Mouse (Mus musculus) liver, embryonic 12.5 days (tissue): Measurements from ENCODE around the gene Pigv. TPM values are rescaled to one million over a fixed set of nuclear protein-coding genes. Genes with fewer than 3 reads are reported as not detected.

Experiments
- ATAC-seq: fragments of 200-750 bp; cut with Nextera tagmentation; 2 replicates; pipeline ENCODE4 v1.8.0; 2017; ENCODE audit warnings: moderate number of reproducible peaks, mild to moderate bottlenecking, moderate library complexity
- H3K27ac ChIP-seq: fragments of 300-500 bp; sonication (generic); 2 replicates; pipeline ENCODE4 v1.5.1; 2016; ENCODE audit warnings: mild to moderate bottlenecking
- H3K27me3 ChIP-seq: fragments of 300-500 bp; sonication (generic); replicated peaks from 2 replicates; pipeline ENCODE4 v1.6.1; 2016; ENCODE audit warnings: mild to moderate bottlenecking, moderate library complexity
- H3K36me3 ChIP-seq: fragments of 300-500 bp; sonication (generic); 2 replicates; pipeline ENCODE4 v1.6.1; 2016; ENCODE audit warnings: mild to moderate bottlenecking, moderate library complexity
- H3K4me1 ChIP-seq: fragments of 300-500 bp; sonication (generic); 2 replicates; pipeline ENCODE4 v1.6.1; 2016
- H3K4me2 ChIP-seq: fragments of 300-500 bp; sonication (generic); 2 replicates; pipeline ENCODE4 v1.6.1; 2016; ENCODE audit warnings: mild to moderate bottlenecking, moderate library complexity
- H3K4me3 ChIP-seq: fragments of 300-500 bp; sonication (generic); 2 replicates; pipeline ENCODE4 v1.5.1; 2016; ENCODE audit warnings: mild to moderate bottlenecking, moderate library complexity
- H3K9ac ChIP-seq: fragments of 300-500 bp; sonication (generic); 2 replicates; pipeline ENCODE4 v1.6.1; 2016; ENCODE audit warnings: mild to moderate bottlenecking, moderate library complexity
- H3K9me3 ChIP-seq: fragments of 300-500 bp; sonication (generic); replicated peaks from 2 replicates; pipeline ENCODE4 v1.6.1; 2016; ENCODE audit warnings: mild to moderate bottlenecking, moderate library complexity
- WGBS: fragments of 180-500 bp; shearing (Covaris S2); methylation state at CpG from one replicate; pipeline ENCODE4 v1.1.7; 2016; ENCODE audit not compliant: insufficient replicate concordance; 5-methylcytosine and 5-hydroxymethylcytosine counted together
- polyA plus RNA-seq: library from polyadenylated mRNA; unstranded; fragments of >200 nt; fragmentation: Nextera tagmentation; extraction: Ambion mirVana; gene quantifications from 2 replicates; pipeline ENCODE4 v1.2.1, GENCODE M21; 2016

Pigv gene
- polyA plus RNA-seq, 1 experiment from 2014 or later, result 10.0 TPM

GRCm38 (mm10) chr4:133671184-133671880 lies 1.1 kb downstream of the Pigv start:
- Histone ChIP-seq H3K4me3 (peak overlapping the region; percentile 74), H3K36me3 (peaks cover 25% of the 10 kb centered on the region; the same call in 1 of the 2 replicates), H3K27ac (peak overlapping the region; percentile 97), H3K4me2 (peak overlapping the region; percentile 92), H3K27me3 (no peaks in the 10 kb centered on the region), H3K9me3 (no peaks in the 10 kb centered on the region), H3K9ac (peak overlapping the region; percentile 91), H3K4me1 (peaks cover 79% of the 10 kb centered on the region)
- no peak for ATAC-seq
- 5% methylated on average over 13 of the region's 13 CpGs for WGBS

- Histone ChIP-seq H3K36me3 (peaks cover 33% of the 10 kb centered on the region; the same call in 1 of the 2 replicates), H3K9me3 (no peaks in the 10 kb centered on the region), H3K27me3 (no peaks in the 10 kb centered on the region), H3K27ac (no peak overlapping the region), H3K4me2 (no peak overlapping the region), H3K4me1 (peaks cover 79% of the 10 kb centered on the region), H3K4me3 (no peak overlapping the region), H3K9ac (no peak overlapping the region)
- WGBS, result 61% methylated on average over 6 of the region's 6 CpGs
- no peak for ATAC-seq
Measured at GRCm38 (mm10) chr4:133669652-133670210, 2.7 kb downstream of the Pigv start.

- peaks cover 36% of the 10 kb centered on the region; the same call in 1 of the 2 replicates for H3K36me3 ChIP-seq
- H3K27ac ChIP-seq, result no peak overlapping the region
- H3K9ac ChIP-seq, result no peak overlapping the region
- no peak for ATAC-seq
- H3K4me2 ChIP-seq, result no peak overlapping the region
- no peak overlapping the region for H3K4me3 ChIP-seq
- H3K4me1 ChIP-seq, result peaks cover 71% of the 10 kb centered on the region
- H3K27me3 ChIP-seq, result no peaks in the 10 kb centered on the region
- WGBS, result 69% methylated on average over 3 of the region's 3 CpGs
- no peaks in the 10 kb centered on the region for H3K9me3 ChIP-seq
Measured at GRCm38 (mm10) chr4:133668537-133668936, 3.9 kb downstream of the Pigv start.

- no peak for ATAC-seq
Measured at GRCm38 (mm10) chr4:133666199-133666598, 6.2 kb downstream of the Pigv start.

GRCm38 (mm10) chr4:133665118-133665517 lies 7.3 kb downstream of the Pigv start:
- Histone ChIP-seq H3K4me3 (no peak overlapping the region), H3K27ac (no peak overlapping the region; the same call in 1 of the 2 replicates), H3K9me3 (no peaks in the 10 kb centered on the region), H3K4me2 (peak overlapping the region; percentile 5; the same call in 1 of the 2 replicates), H3K27me3 (no peaks in the 10 kb centered on the region), H3K9ac (no peak overlapping the region), H3K4me1 (peaks cover 64% of the 10 kb centered on the region), H3K36me3 (peaks cover 53% of the 10 kb centered on the region)
- WGBS, result 56% methylated on average over 11 of the region's 11 CpGs
- no peak for ATAC-seq

More at GRCm38 (mm10) chr4:133666199-133666598, 6.2 kb downstream of the Pigv start:
- H3K27me3 ChIP-seq, result no peaks in the 10 kb centered on the region
- H3K9me3 ChIP-seq, result no peaks in the 10 kb centered on the region
- H3K4me3 ChIP-seq, result no peak overlapping the region
- H3K36me3 ChIP-seq, result peaks cover 48% of the 10 kb centered on the region
- H3K27ac ChIP-seq, result peak overlapping the region; percentile 13; the same call in 1 of the 2 replicates
- no peak overlapping the region; the same call in 1 of the 2 replicates for H3K4me2 ChIP-seq
- WGBS, result 25% methylated on average over 6 of the region's 6 CpGs
- no peak overlapping the region for H3K9ac ChIP-seq
- H3K4me1 ChIP-seq, result peaks cover 63% of the 10 kb centered on the region

GRCm38 (mm10) chr4:133662945-133663344 lies 9.5 kb downstream of the Pigv start:
- peaks cover 41% of the 10 kb centered on the region for H3K36me3 ChIP-seq
- H3K27me3 ChIP-seq, result no peaks in the 10 kb centered on the region
- no peak for ATAC-seq
- WGBS, result 67% methylated on average over 8 of the region's 8 CpGs
- no peak overlapping the region for H3K4me3 ChIP-seq
- no peak overlapping the region for H3K4me2 ChIP-seq
- H3K9me3 ChIP-seq, result no peaks in the 10 kb centered on the region
- no peak overlapping the region for H3K27ac ChIP-seq
- H3K4me1 ChIP-seq, result peaks cover 69% of the 10 kb centered on the region
- H3K9ac ChIP-seq, result no peak overlapping the region

- no peak for ATAC-seq
- H3K9ac ChIP-seq, result no peak overlapping the region
- 79% methylated on average over 8 of the region's 8 CpGs for WGBS
- no peak overlapping the region for H3K27ac ChIP-seq
- no peak overlapping the region for H3K4me2 ChIP-seq
- H3K9me3 ChIP-seq, result no peaks in the 10 kb centered on the region
- no peak overlapping the region for H3K4me3 ChIP-seq
- H3K4me1 ChIP-seq, result peaks cover 68% of the 10 kb centered on the region
- H3K27me3 ChIP-seq, result no peaks in the 10 kb centered on the region
- peaks cover 35% of the 10 kb centered on the region for H3K36me3 ChIP-seq
Measured at GRCm38 (mm10) chr4:133662421-133662820, 10.0 kb downstream of the Pigv start.

- no peaks in the 10 kb centered on the region for H3K27me3 ChIP-seq
- H3K27ac ChIP-seq, result peak overlapping the region; percentile 75
- 33% methylated on average over 10 of the region's 10 CpGs for WGBS
- no peak for ATAC-seq
- peak overlapping the region; percentile 20; the same call in 1 of the 2 replicates for H3K4me3 ChIP-seq
- peak overlapping the region; percentile 36 for H3K9ac ChIP-seq
- peak overlapping the region; percentile 57 for H3K4me2 ChIP-seq
- H3K9me3 ChIP-seq, result no peaks in the 10 kb centered on the region
- H3K36me3 ChIP-seq, result peaks cover 28% of the 10 kb centered on the region
- H3K4me1 ChIP-seq, result peaks cover 62% of the 10 kb centered on the region
Measured at GRCm38 (mm10) chr4:133660193-133661155, 12.0 kb downstream of the Pigv start.

GRCm38 (mm10) chr4:133659497-133660192 lies 12.8 kb downstream of the Pigv start:
- Histone ChIP-seq H3K27me3 (no peaks in the 10 kb centered on the region), H3K9me3 (no peaks in the 10 kb centered on the region), H3K4me3 (peak overlapping the region; percentile 20; the same call in 1 of the 2 replicates), H3K4me1 (peaks cover 53% of the 10 kb centered on the region), H3K4me2 (peak overlapping the region; percentile 57), H3K36me3 (peaks cover 19% of the 10 kb centered on the region), H3K27ac (peak overlapping the region; percentile 75), H3K9ac (peak overlapping the region; percentile 36)
- ATAC-seq, result no peak; the same call in 1 of the 2 replicates
- WGBS, result 10% methylated on average over 15 of the region's 15 CpGs

GRCm38 (mm10) chr4:133658729-133659128 lies 13.7 kb downstream of the Pigv start:
- H3K9ac ChIP-seq, result no peak overlapping the region
- H3K4me1 ChIP-seq, result peaks cover 52% of the 10 kb centered on the region
- WGBS, result 33% methylated on average over 2 of the region's 2 CpGs
- H3K36me3 ChIP-seq, result peaks cover 17% of the 10 kb centered on the region
- no peaks in the 10 kb centered on the region for H3K9me3 ChIP-seq
- no peak for ATAC-seq
- no peak overlapping the region for H3K4me3 ChIP-seq
- H3K4me2 ChIP-seq, result peak overlapping the region; percentile 57; the same call in 1 of the 2 replicates
- H3K27ac ChIP-seq, result peak overlapping the region; percentile 75
- H3K27me3 ChIP-seq, result no peaks in the 10 kb centered on the region

- no peak for ATAC-seq
- Histone ChIP-seq H3K36me3 (peaks cover 17% of the 10 kb centered on the region), H3K4me2 (no peak overlapping the region), H3K4me3 (no peak overlapping the region), H3K4me1 (peaks cover 46% of the 10 kb centered on the region), H3K9me3 (no peaks in the 10 kb centered on the region), H3K27ac (no peak overlapping the region), H3K9ac (no peak overlapping the region), H3K27me3 (no peaks in the 10 kb centered on the region)
- WGBS, result 70% methylated on average over 5 of the region's 5 CpGs
Measured at GRCm38 (mm10) chr4:133657829-133658458, 14.5 kb downstream of the Pigv start.
